Mouse (Mus musculus) embryonic facial prominence, embryonic 14.5 days (tissue): ENCODE results near the gene Alkbh4. TPM values are rescaled to one million over a fixed set of nuclear protein-coding genes. Genes with fewer than 3 reads are reported as not detected.
"Not testable (repeated sequence)": the region's sequence is repeated elsewhere in the genome, so short reads cannot be mapped to it uniquely, and the experiment has no call there.

Source experiments
- ATAC-seq: fragments of 200-750 bp; cut with Nextera tagmentation; 2 replicates; pipeline ENCODE4 v1.8.0; 2017; ENCODE audit warnings: low read depth, moderate number of reproducible peaks, moderate TSS enrichment
- DNase-seq: peaks from one replicate; pipeline ENCODE4 v3.0.0-alpha.2; 2015; ENCODE audit warnings: low spot score
- H3K27ac ChIP-seq: fragments of 300-500 bp; sonication (generic); replicated peaks from 2 replicates; pipeline ENCODE4 v1.5.1; 2014; ENCODE audit warnings: low read depth, mild to moderate bottlenecking, low read length, moderate library complexity
- H3K27me3 ChIP-seq: fragments of 300-500 bp; sonication (generic); replicated peaks from 2 replicates; pipeline ENCODE4 v1.6.1; 2014; ENCODE audit warnings: low read length; ENCODE audit not compliant: control insufficient read depth, insufficient read depth
- H3K36me3 ChIP-seq: fragments of 300-500 bp; sonication (generic); 2 replicates; pipeline ENCODE4 v1.6.1; 2014; ENCODE audit warnings: low read length, mixed read lengths; ENCODE audit not compliant: control insufficient read depth, insufficient read depth
- H3K4me1 ChIP-seq: fragments of 300-500 bp; sonication (generic); 2 replicates; pipeline ENCODE4 v1.6.1; 2014; ENCODE audit warnings: antibody characterized with exemption, low read length; ENCODE audit not compliant: control insufficient read depth, insufficient read depth
- H3K4me2 ChIP-seq: fragments of 300-500 bp; sonication (generic); 2 replicates; pipeline ENCODE4 v1.6.1; 2014; ENCODE audit warnings: low read depth, mild to moderate bottlenecking, low read length, moderate library complexity, mixed read lengths
- H3K4me3 ChIP-seq: fragments of 300-500 bp; sonication (generic); 2 replicates; pipeline ENCODE4 v1.5.1; 2014; ENCODE audit warnings: low read depth, mild to moderate bottlenecking, low read length
- H3K9ac ChIP-seq: fragments of 300-500 bp; sonication (generic); 2 replicates; pipeline ENCODE4 v1.6.1; 2014; ENCODE audit warnings: low read depth, mild to moderate bottlenecking, low read length, moderate library complexity, mixed read lengths
- H3K9me3 ChIP-seq: fragments of 300-500 bp; sonication (generic); 2 replicates; pipeline ENCODE4 v1.6.1; 2016; ENCODE audit warnings: low read length; ENCODE audit not compliant: control insufficient read depth
- WGBS: fragments of 180-500 bp; shearing (Covaris S2); extraction: QIAGEN DNeasy Blood & Tissue Kit; methylation state at CpG from one replicate; pipeline ENCODE4 v1.1.7; 2014; 5-methylcytosine and 5-hydroxymethylcytosine counted together
- polyA plus RNA-seq: library from polyadenylated mRNA; unstranded; fragments of >200 nt; fragmentation: Nextera tagmentation; extraction: Ambion mirVana; gene quantifications from 2 replicates; pipeline ENCODE4 v1.2.1, GENCODE M21; 2014

Alkbh4 gene
- polyA plus RNA-seq, 1 experiment from 2014 or later = 11.7 TPM

DNA sequence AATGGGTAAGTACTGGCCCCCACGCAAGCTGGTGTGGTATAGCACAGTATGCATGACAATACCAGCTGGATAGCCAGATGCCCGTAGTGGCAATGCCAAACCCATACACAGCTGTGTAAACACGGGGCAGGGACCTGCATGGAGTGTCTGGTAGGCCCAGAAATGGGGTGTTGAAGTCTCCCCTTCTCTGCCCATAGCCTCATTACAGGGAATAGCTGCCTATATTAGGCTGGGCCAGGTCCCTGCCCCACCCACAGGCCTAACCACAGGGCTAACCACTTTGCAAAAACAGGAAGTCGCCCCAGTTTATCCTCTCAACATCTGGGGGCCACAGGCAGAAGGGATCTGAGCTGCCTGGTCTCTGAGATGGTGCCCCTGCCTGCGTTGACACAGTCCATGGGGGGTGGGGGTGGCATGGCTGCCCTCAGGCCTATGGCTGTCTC lies 13.2 kb downstream of the Alkbh4 start:
- not testable (repeated sequence) for DNase-seq, H3K9me3 ChIP-seq, H3K4me1 ChIP-seq, H3K27me3 ChIP-seq, ATAC-seq, H3K27ac ChIP-seq, H3K9ac ChIP-seq, H3K4me3 ChIP-seq, H3K36me3 ChIP-seq, H3K4me2 ChIP-seq
- 65% methylated on average over 5 of the region's 5 CpGs for WGBS

DNA sequence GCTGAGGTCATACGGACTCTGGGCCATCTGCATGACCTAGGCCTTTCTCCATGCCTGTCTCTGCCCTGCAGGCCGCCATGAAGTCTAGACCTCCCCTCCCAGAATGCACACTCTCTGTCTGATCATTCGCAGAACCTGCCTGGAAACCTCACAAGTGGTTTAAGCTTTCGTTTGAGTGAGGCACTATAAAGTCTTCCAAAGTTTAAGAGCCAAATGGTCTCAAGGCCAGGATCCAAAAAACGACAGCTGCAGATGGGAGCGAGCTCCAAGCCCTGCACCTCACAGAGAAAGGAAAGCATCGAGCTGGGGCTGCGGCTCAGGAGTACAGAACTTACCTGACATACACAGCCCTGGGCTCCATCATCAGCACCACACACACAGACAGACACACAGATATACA lies 16.4 kb downstream of the Alkbh4 start:
- ATAC-seq (no peak), DNase-seq (peak; percentile 32)
- Histone ChIP-seq H3K36me3 (no peaks in the 10 kb centered on the region), H3K27me3 (no peaks in the 10 kb centered on the region), H3K9me3 (no peaks in the 10 kb centered on the region), H3K4me1 (no peaks in the 10 kb centered on the region; the same call in 1 of the 2 replicates), H3K4me2 (no peak overlapping the region), H3K27ac (no peak overlapping the region), H3K4me3 (no peak overlapping the region), H3K9ac (no peak overlapping the region)
- WGBS = 71% methylated on average over 8 of the region's 8 CpGs

DNA sequence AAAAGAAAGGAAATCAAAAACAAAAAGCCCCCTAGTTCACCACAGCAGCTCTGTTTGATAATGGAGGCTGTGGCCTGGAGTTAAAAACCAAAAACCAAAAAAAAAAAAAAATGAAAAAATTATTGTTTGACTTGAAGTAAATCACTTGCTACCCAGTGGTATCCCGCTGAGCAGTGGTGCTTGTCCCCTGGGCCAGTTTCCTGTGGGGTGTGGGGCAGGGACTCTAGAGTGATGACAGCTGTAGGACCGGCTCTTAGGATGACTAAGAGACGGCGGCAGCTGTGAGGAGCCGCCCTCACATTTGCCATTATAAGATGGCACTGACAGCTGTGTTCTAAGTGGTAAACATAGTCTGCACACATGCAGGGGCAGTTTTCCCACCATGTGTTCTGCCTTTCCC lies 19.5 kb downstream of the Alkbh4 start:
- no peak overlapping the region for H3K4me2 ChIP-seq
- no peaks in the 10 kb centered on the region for H3K27me3 ChIP-seq
- WGBS = 62% methylated on average over 5 of the region's 5 CpGs
- no peak overlapping the region for H3K4me3 ChIP-seq
- H3K27ac ChIP-seq = no peak overlapping the region
- no peaks in the 10 kb centered on the region for H3K4me1 ChIP-seq
- H3K9ac ChIP-seq = no peak overlapping the region
- no peak for ATAC-seq
- no peak for DNase-seq
- H3K9me3 ChIP-seq = no peaks in the 10 kb centered on the region
- H3K36me3 ChIP-seq = peaks cover 2% of the 10 kb centered on the region; the same call in 1 of the 2 replicates

DNA sequence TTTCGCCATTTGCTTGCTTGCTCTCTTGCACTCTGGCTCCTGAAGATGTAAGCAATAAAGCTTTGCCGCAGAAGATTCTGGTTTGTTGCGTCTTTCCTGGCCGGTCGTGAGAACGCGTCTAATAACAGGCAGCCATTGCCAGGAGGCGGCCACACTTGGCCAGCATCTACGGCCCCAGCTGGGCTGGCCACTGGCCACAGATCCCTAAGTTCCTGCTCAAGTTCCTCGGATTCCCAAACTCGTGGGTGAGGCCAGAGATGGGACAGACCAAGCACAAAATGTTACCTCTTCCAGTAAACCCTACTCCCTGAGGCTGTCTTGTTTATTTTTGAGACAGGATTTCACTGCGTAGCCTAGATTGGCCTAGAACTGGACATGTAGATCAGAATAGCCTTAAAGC lies 24.1 kb downstream of the Alkbh4 start:
- not testable (repeated sequence) for DNase-seq, H3K27me3 ChIP-seq, H3K36me3 ChIP-seq, H3K4me1 ChIP-seq, H3K4me3 ChIP-seq, H3K27ac ChIP-seq, H3K4me2 ChIP-seq, H3K9ac ChIP-seq, ATAC-seq, H3K9me3 ChIP-seq
- 90% methylated on average over 11 of the region's 12 CpGs for WGBS

DNA sequence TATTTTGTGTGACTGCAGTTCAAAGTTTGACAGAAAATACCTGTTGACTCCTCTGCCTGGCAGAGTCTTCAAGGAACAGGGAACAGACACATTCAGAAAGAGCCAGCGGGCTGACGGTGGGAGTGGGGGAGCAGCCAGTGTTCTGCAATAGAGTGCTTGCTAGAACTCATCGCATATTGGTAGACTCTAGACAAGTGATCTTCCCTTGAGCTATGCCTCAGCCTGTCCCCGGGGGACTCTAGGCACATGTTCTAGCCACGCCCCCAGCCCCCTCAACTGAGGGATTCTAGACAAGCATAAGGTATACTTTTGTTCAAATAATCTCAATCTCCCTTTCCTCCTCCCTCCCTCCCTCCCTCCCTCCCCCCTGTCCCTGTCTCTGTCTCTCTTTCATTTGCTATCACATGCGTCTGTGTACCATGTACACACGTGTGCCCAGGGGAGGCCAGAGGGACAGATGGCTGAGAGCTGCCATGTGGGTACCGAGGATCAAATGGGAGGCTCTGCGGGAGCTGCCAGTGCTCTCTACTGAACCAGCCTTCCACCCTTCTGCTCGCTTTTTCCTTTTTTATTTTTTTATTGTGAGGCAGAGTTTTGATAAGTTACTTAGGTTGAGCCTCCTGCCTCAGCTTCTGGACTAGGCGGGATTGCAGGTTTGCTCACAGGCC lies 28.0 kb downstream of the Alkbh4 start:
- Histone ChIP-seq H3K27ac (no peak overlapping the region), H3K4me2 (no peak overlapping the region), H3K9me3 (0 out of 2 replicates have a peak, but pooled peaks cover 6% of the 10 kb centered on the region), H3K4me1 (no peaks in the 10 kb centered on the region), H3K27me3 (no peaks in the 10 kb centered on the region), H3K36me3 (peaks cover 20% of the 10 kb centered on the region; the same call in 1 of the 2 replicates), H3K4me3 (no peak overlapping the region), H3K9ac (no peak overlapping the region)
- ATAC-seq (peak; percentile 48), DNase-seq (no peak)
- WGBS = 85% methylated on average over 11 of the region's 11 CpGs

DNA sequence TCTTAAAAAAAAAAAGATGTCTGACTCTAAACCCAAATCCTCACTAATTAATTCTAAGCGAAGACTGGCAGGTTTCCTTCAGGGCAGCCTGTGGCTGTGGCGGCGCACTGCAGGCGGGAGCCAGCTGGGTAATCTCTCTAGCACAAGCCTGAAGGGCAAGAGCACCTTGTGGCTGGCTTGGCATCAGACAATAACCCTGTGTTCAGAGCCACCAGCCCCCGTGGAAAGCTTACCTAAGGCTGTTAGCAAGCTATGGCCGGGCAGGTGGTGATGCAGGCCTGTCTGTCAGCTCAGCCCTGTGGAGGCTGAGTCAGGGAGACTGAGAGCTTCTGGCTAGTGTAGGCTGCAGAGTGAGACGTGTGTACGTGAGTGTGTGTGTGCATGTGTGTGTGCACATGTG lies 29.3 kb downstream of the Alkbh4 start:
- H3K36me3 ChIP-seq = peaks cover 20% of the 10 kb centered on the region; the same call in 1 of the 2 replicates
- H3K9ac ChIP-seq = 0 out of 2 replicates have a peak overlapping the region, but pooled peaks have one; percentile 19
- H3K9me3 ChIP-seq = 0 out of 2 replicates have a peak, but pooled peaks cover 6% of the 10 kb centered on the region
- WGBS = 83% methylated on average over 8 of the region's 8 CpGs
- DNase-seq (no peak), ATAC-seq (no peak)
- no peak overlapping the region for H3K4me3 ChIP-seq
- no peak overlapping the region for H3K27ac ChIP-seq
- no peak overlapping the region for H3K4me2 ChIP-seq
- no peaks in the 10 kb centered on the region for H3K27me3 ChIP-seq
- no peaks in the 10 kb centered on the region for H3K4me1 ChIP-seq

DNA sequence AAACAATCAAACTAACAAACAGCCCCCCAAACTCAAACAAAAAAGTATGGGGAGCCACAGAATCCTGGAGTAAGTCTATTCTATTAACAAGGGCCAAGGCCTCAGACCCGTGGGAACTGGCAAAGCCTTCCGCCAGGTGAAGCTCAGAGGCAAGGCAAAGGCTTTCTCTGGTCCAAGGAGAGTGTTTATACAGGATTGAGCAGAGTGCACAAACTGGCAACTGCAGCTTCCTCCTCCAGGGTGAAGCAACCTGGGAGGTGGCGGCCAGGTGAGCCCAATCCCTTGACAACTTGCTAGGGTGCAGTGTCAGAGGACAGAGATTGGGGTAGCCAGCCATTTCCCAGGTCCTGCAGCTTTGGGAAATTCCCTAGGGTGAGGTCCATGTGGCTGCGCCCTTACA lies 31.4 kb downstream of the Alkbh4 start:
- WGBS = 86% methylated on average over 4 of the region's 4 CpGs
- Histone ChIP-seq H3K27ac (no peak overlapping the region), H3K9ac (no peak overlapping the region), H3K4me3 (no peak overlapping the region), H3K4me1 (peaks cover 7% of the 10 kb centered on the region), H3K9me3 (0 out of 2 replicates have a peak, but pooled peaks cover 6% of the 10 kb centered on the region), H3K27me3 (no peaks in the 10 kb centered on the region), H3K4me2 (no peak overlapping the region), H3K36me3 (peaks cover 12% of the 10 kb centered on the region; the same call in 1 of the 2 replicates)
- DNase-seq (no peak), ATAC-seq (no peak)

DNA sequence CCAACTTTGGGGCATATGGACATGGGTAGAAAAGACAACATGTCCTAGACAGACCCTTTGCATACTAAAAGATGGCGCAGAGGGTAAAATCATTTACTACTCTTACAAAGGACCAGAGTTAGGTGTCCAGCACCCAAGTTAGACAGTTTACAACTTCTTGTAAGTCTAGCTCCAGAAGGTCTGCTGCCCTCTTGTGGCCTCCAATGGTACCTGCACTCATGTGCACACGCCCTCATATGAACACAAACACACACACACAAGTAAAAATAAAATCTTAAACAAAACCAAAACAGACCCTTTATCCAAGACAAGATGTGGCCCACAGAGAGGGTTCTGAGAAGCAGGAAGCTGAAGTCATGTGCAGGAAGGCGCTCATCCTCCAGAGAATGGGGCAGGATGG lies 32.1 kb downstream of the Alkbh4 start:
- Histone ChIP-seq H3K9ac (no peak overlapping the region), H3K4me1 (peaks cover 7% of the 10 kb centered on the region), H3K4me3 (no peak overlapping the region), H3K9me3 (0 out of 2 replicates have a peak, but pooled peaks cover 6% of the 10 kb centered on the region), H3K36me3 (peaks cover 12% of the 10 kb centered on the region; the same call in 1 of the 2 replicates), H3K4me2 (no peak overlapping the region), H3K27ac (no peak overlapping the region), H3K27me3 (no peaks in the 10 kb centered on the region)
- WGBS = 95% methylated on average over 3 of the region's 3 CpGs
- ATAC-seq = no peak
- DNase-seq = no peak
